ENCODE assay signal across 37 mouse cellular contexts in genomic region chr11:109416709-109417420, GRCm38 (mm10). TPM values are rescaled to one million over a fixed set of nuclear protein-coding genes. Genes with fewer than 3 reads are reported as not detected.
DNase-seq lines count a peak whose midpoint lies in the region; ATAC-seq and TF ChIP-seq lines count a peak whose summit lies in the region.
"Had no signal": no experiment of that assay in that cellular context is flagged by ENCODE, and none has a peak within 500 bp of the region (broad histone marks: within the 10 kb centered on the region; RNA-seq: fewer than 3 reads in every experiment).

No protein-coding gene starts in this region.

- no peaks in the 10 kb centered on the region for H3K9me3 ChIP-seq in lung, embryonic 16.5 days (ENCODE audit: control insufficient read depth, low read length)
- no peaks in the 10 kb centered on the region for H3K9me3 ChIP-seq in liver, postnatal 0 days (ENCODE audit: low read length)
- no peaks in the 10 kb centered on the region for H3K9me3 ChIP-seq in stomach, postnatal 0 days (ENCODE audit: control insufficient read depth, low read length)
- H3K9me3 ChIP-seq: embryonic facial prominence, embryonic 13.5 days; forebrain, embryonic 10.5 days; forebrain, embryonic 15.5 days; hindbrain, embryonic 10.5 days; hindbrain, embryonic 15.5 days; kidney, embryonic 15.5 days; liver, embryonic 12.5 days; neural tube, embryonic 12.5 days; stomach, embryonic 15.5 days had no signal

- no peak for TF ChIP-seq CTCF in bone marrow macrophage, adult 2 months (IDR thresholded peaks at IDR 0.05; ENCODE audit: low read depth, low read length)
- no peak for TF ChIP-seq CTCF in liver, postnatal 0 days (IDR thresholded peaks at IDR 0.05; ENCODE audit: low read depth)
- no peak for TF ChIP-seq CTCF in stomach, postnatal 0 days (IDR thresholded peaks at IDR 0.05; ENCODE audit: low read depth)

- H3K27me3 ChIP-seq in lung, embryonic 16.5 days (ENCODE audit: control insufficient read depth, insufficient read depth, low read depth, low read length): no peaks in the 10 kb centered on the region
- H3K27me3 ChIP-seq in liver, postnatal 0 days (ENCODE audit: insufficient read depth, low read length): no peaks in the 10 kb centered on the region
- H3K27me3 ChIP-seq in stomach, postnatal 0 days (ENCODE audit: control insufficient read depth, insufficient read depth, low read length): no peaks in the 10 kb centered on the region
- H3K27me3 ChIP-seq: forebrain, embryonic 15.5 days; hindbrain, embryonic 15.5 days; kidney, embryonic 15.5 days; neural tube, embryonic 12.5 days; stomach, embryonic 15.5 days had no signal

- H3K4me1 ChIP-seq in bone marrow macrophage, adult 2 months (ENCODE audit: control insufficient read depth, insufficient read depth, low read length): peaks cover 63% of the 10 kb centered on the region
- H3K4me1 ChIP-seq in lung, embryonic 16.5 days (replicated peaks; ENCODE audit: control insufficient read depth, insufficient read depth, low read length): peaks cover 7% of the 10 kb centered on the region
- peaks cover 16% of the 10 kb centered on the region; the same call in 1 of the 2 replicates for H3K4me1 ChIP-seq in liver, postnatal 0 days (ENCODE audit: insufficient read depth)
- no peaks in the 10 kb centered on the region for H3K4me1 ChIP-seq in stomach, postnatal 0 days (replicated peaks; ENCODE audit: control insufficient read depth, insufficient read depth)
- H3K4me1 ChIP-seq: embryonic facial prominence, embryonic 13.5 days; forebrain, embryonic 15.5 days; heart, embryonic 13.5 days; hindbrain, embryonic 15.5 days; neural tube, embryonic 12.5 days; stomach, embryonic 15.5 days had no signal

- TF ChIP-seq EP300 in liver, postnatal 0 days (IDR thresholded peaks at IDR 0.05; ENCODE audit: low read depth): no peak
- no peak for TF ChIP-seq EP300 in stomach, postnatal 0 days (optimal IDR thresholded peaks at IDR 0.05)

- no peaks in the 10 kb centered on the region for H3K36me3 ChIP-seq in lung, embryonic 16.5 days (ENCODE audit: control insufficient read depth, insufficient read depth, low read length)
- no peaks in the 10 kb centered on the region for H3K36me3 ChIP-seq in liver, postnatal 0 days (replicated peaks; ENCODE audit: insufficient read depth, low read length)
- H3K36me3 ChIP-seq in stomach, postnatal 0 days (ENCODE audit: control insufficient read depth, insufficient read depth, low read length): no peaks in the 10 kb centered on the region
- H3K36me3 ChIP-seq: embryonic facial prominence, embryonic 13.5 days; forebrain, embryonic 10.5 days; forebrain, embryonic 15.5 days; heart, embryonic 13.5 days; hindbrain, embryonic 10.5 days; hindbrain, embryonic 15.5 days; kidney, embryonic 15.5 days; liver, embryonic 12.5 days; neural tube, embryonic 12.5 days; stomach, embryonic 15.5 days had no signal

- peak overlapping the region; percentile 67 for H3K27ac ChIP-seq in bone marrow macrophage, adult 2 months (ENCODE audit: insufficient read depth, low read depth, low read length)
- H3K27ac ChIP-seq in lung, embryonic 16.5 days (ENCODE audit: low read length): no peak overlapping the region
- H3K27ac ChIP-seq in liver, postnatal 0 days (ENCODE audit: low read depth): no peak overlapping the region
- H3K27ac ChIP-seq in stomach, postnatal 0 days (replicated peaks): no peak overlapping the region
- H3K27ac ChIP-seq: embryonic facial prominence, embryonic 13.5 days; forebrain, embryonic 10.5 days; forebrain, embryonic 15.5 days; heart, embryonic 13.5 days; hindbrain, embryonic 10.5 days; hindbrain, embryonic 15.5 days; kidney, embryonic 15.5 days; liver, embryonic 12.5 days; neural tube, embryonic 12.5 days; stomach, embryonic 15.5 days had no signal

- no peak overlapping the region for H3K9ac ChIP-seq in lung, embryonic 16.5 days (ENCODE audit: low read length)
- H3K9ac ChIP-seq in liver, postnatal 0 days (replicated peaks): no peak overlapping the region
- H3K9ac ChIP-seq in stomach, postnatal 0 days (ENCODE audit: low read length): no peak overlapping the region
- H3K9ac ChIP-seq: embryonic facial prominence, embryonic 13.5 days; forebrain, embryonic 15.5 days; heart, embryonic 13.5 days; hindbrain, embryonic 15.5 days; kidney, embryonic 15.5 days; liver, embryonic 12.5 days; neural tube, embryonic 12.5 days; stomach, embryonic 15.5 days had no signal

- no peak for TF ChIP-seq POLR2A in bone marrow macrophage, adult 2 months (IDR thresholded peaks at IDR 0.05; ENCODE audit: borderline replicate concordance, low read depth, low read length)

- H3K4me2 ChIP-seq in lung, embryonic 16.5 days (ENCODE audit: low read depth, low read length): peak overlapping the region; percentile 34; the same call in 1 of the 2 replicates
- H3K4me2 ChIP-seq in liver, postnatal 0 days (ENCODE audit: low read depth, low read length): no peak overlapping the region
- H3K4me2 ChIP-seq in stomach, postnatal 0 days (replicated peaks; ENCODE audit: low read depth): no peak overlapping the region
- H3K4me2 ChIP-seq: embryonic facial prominence, embryonic 13.5 days; forebrain, embryonic 15.5 days; heart, embryonic 13.5 days; hindbrain, embryonic 15.5 days; kidney, embryonic 15.5 days; liver, embryonic 12.5 days; midbrain, embryonic 11.5 days; neural tube, embryonic 12.5 days; stomach, embryonic 15.5 days had no signal

- 24% methylated on average over 8 of the region's 8 CpGs for whole genome bisulfite sequencing in lung, embryonic 16.5 days
- 51% methylated on average over 8 of the region's 8 CpGs for WGBS in liver, postnatal 0 days (ENCODE audit: insufficient replicate concordance)
- WGBS in stomach, postnatal 0 days: 63% methylated on average over 8 of the region's 8 CpGs

- no peak overlapping the region for H3K4me3 ChIP-seq in bone marrow macrophage, adult 2 months (ENCODE audit: insufficient read depth, low read length)
- H3K4me3 ChIP-seq in lung, embryonic 16.5 days (ENCODE audit: low read length): no peak overlapping the region
- H3K4me3 ChIP-seq in liver, postnatal 0 days (ENCODE audit: low read depth, low read length): no peak overlapping the region
- no peak overlapping the region for H3K4me3 ChIP-seq in stomach, postnatal 0 days (ENCODE audit: low read depth, low read length)
- H3K4me3 ChIP-seq: embryonic facial prominence, embryonic 13.5 days; forebrain, embryonic 10.5 days; forebrain, embryonic 15.5 days; heart, embryonic 13.5 days; hindbrain, embryonic 10.5 days; hindbrain, embryonic 15.5 days; kidney, embryonic 15.5 days; liver, embryonic 12.5 days; myocyte; neural tube, embryonic 12.5 days; stomach, embryonic 15.5 days had no signal

- peak; percentile 59 for ATAC-seq in lung, embryonic 16.5 days (ENCODE audit: low read depth)
- no peak for ATAC-seq in liver, postnatal 0 days
- no peak for ATAC-seq in frontal cortex, adult (ENCODE audit: low TSS enrichment)
- no peak for ATAC-seq in stomach, postnatal 0 days (ENCODE audit: low FRiP score, low TSS enrichment)
- ATAC-seq: activated CD4-positive, CD25-positive, alpha-beta regulatory T cell, adult 4 months; CD4-positive, CD25-positive, alpha-beta regulatory T cell, adult 4 months; forebrain, embryonic 15.5 days; liver, embryonic 12.5 days; midbrain, embryonic 16.5 days had no signal

- peak; percentile 46 for DNase-seq in A20 (ENCODE audit: low read depth, low spot score)
- DNase-seq in lung, postnatal 36 days: peak; percentile 89
- DNase-seq in liver, postnatal 0 days: no peak
- DNase-seq in stomach, postnatal 0 days (ENCODE audit: low spot score): no peak
- no peak for DNase-seq in testis, postnatal 14 days (ENCODE audit: low spot score)
- DNase-seq: adrenal gland, adult 2 months; cerebellum, adult 11-12 months; cerebellum, adult 9-11 months; heart, postnatal 10 days; kidney, adult 18-20 months; kidney, postnatal 25 days; layer of hippocampus, postnatal 36 days; left cerebral cortex, postnatal 4 days; thymus, adult 18-20 months; thymus, postnatal 25 days had no signal

RNA-seq across cellular contexts. Expression of gene 9930022D16Rik, which starts 3.1 kb away (rescaled TPM):
- polyA plus RNA-seq in bone marrow macrophage, adult 2 months (2012; ENCODE audit: insufficient read depth, insufficient read length, missing spikeins): 0.40 and 0.49 TPM in 2 replicates
- polyA plus RNA-seq in lung, embryonic 16.5 days (2015; fragmentation: Nextera tagmentation; extraction: Ambion mirVana): not detected in 2 replicates
- not detected in 2 replicates for polyA plus RNA-seq in liver, postnatal 0 days (2015; fragmentation: Nextera tagmentation; extraction: Ambion mirVana)
- not detected in 2 replicates for polyA plus RNA-seq in stomach, postnatal 0 days (2015; fragmentation: Nextera tagmentation; extraction: Ambion mirVana)
- polyA plus RNA-seq: adrenal gland, adult 2 months; embryonic facial prominence, embryonic 13.5 days; forebrain, embryonic 10.5 days; forebrain, embryonic 15.5 days; gonadal fat pad, adult 2 months; heart, embryonic 13.5 days; hindbrain, embryonic 10.5 days; hindbrain, embryonic 15.5 days; intestine, embryonic 14.5 days; kidney, embryonic 15.5 days; limb, embryonic 14.5 days; liver, embryonic 12.5 days; midbrain, embryonic 11.5 days; midbrain, embryonic 16.5 days; myocyte; neural tube, embryonic 12.5 days; small intestine, adult 2 months; stomach, embryonic 15.5 days had no signal

RNA-seq across cellular contexts. Expression of gene Amz2, which starts 8.9 kb away (rescaled TPM):
- polyA plus RNA-seq in bone marrow macrophage, adult 2 months (2012; ENCODE audit: insufficient read depth, insufficient read length, missing spikeins): 32.5 and 35.5 TPM in 2 replicates
- 40.4 and 44.0 TPM in 2 replicates for polyA plus RNA-seq in lung, embryonic 16.5 days (2015; fragmentation: Nextera tagmentation; extraction: Ambion mirVana)
- 9.4 and 11.0 TPM in 2 replicates for polyA plus RNA-seq in liver, postnatal 0 days (2015; fragmentation: Nextera tagmentation; extraction: Ambion mirVana)
- 21.5 and 22.1 TPM in 2 replicates for polyA plus RNA-seq in stomach, postnatal 0 days (2015; fragmentation: Nextera tagmentation; extraction: Ambion mirVana)

RNA-seq across cellular contexts. Expression of gene Gna13, which starts 54.2 kb away (rescaled TPM):
- 77.0 and 84.9 TPM in 2 replicates for polyA plus RNA-seq in bone marrow macrophage, adult 2 months (2012; ENCODE audit: insufficient read depth, insufficient read length, missing spikeins)
- 28.3 and 28.9 TPM in 2 replicates for polyA plus RNA-seq in lung, embryonic 16.5 days (2015; fragmentation: Nextera tagmentation; extraction: Ambion mirVana)
- polyA plus RNA-seq in liver, postnatal 0 days (2015; fragmentation: Nextera tagmentation; extraction: Ambion mirVana): 28.4 and 30.6 TPM in 2 replicates
- polyA plus RNA-seq in stomach, postnatal 0 days (2015; fragmentation: Nextera tagmentation; extraction: Ambion mirVana): 46.5 and 49.5 TPM in 2 replicates

RNA-seq across cellular contexts. Expression of gene Arsg, which starts 56.3 kb away (rescaled TPM):
- polyA plus RNA-seq in bone marrow macrophage, adult 2 months (2012; ENCODE audit: insufficient read depth, insufficient read length, missing spikeins): 3.7 and 4.4 TPM in 2 replicates
- 4.0 and 4.7 TPM in 2 replicates for polyA plus RNA-seq in lung, embryonic 16.5 days (2015; fragmentation: Nextera tagmentation; extraction: Ambion mirVana)
- 11.8 and 13.1 TPM in 2 replicates for polyA plus RNA-seq in liver, postnatal 0 days (2015; fragmentation: Nextera tagmentation; extraction: Ambion mirVana)
- 3.2 and 3.5 TPM in 2 replicates for polyA plus RNA-seq in stomach, postnatal 0 days (2015; fragmentation: Nextera tagmentation; extraction: Ambion mirVana)

RNA-seq across cellular contexts. Expression of gene Slc16a6, which starts 56.5 kb away (rescaled TPM):
- 32.6 and 38.7 TPM in 2 replicates for polyA plus RNA-seq in bone marrow macrophage, adult 2 months (2012; ENCODE audit: insufficient read depth, insufficient read length, missing spikeins)
- 3.8 and 4.0 TPM in 2 replicates for polyA plus RNA-seq in lung, embryonic 16.5 days (2015; fragmentation: Nextera tagmentation; extraction: Ambion mirVana)
- polyA plus RNA-seq in liver, postnatal 0 days (2015; fragmentation: Nextera tagmentation; extraction: Ambion mirVana): 18.8 and 19.0 TPM in 2 replicates
- polyA plus RNA-seq in stomach, postnatal 0 days (2015; fragmentation: Nextera tagmentation; extraction: Ambion mirVana): 10.4 and 11.9 TPM in 2 replicates

Comparison
In these comparisons a context has a peak if more than half of its experiments do, and no peak if none do; other contexts are left out.
1. DNase-seq: peak in A20 (single experiment) and lung, postnatal 36 days (single experiment); none in liver, postnatal 0 days (single experiment), stomach, postnatal 0 days (single experiment) and testis, postnatal 14 days (single experiment).